Mouse (Mus musculus): ENCODE data around the gene Mical3.

GRCm38 (mm10) chr6:120943551-120943950 lies 187.2 kb downstream of the Mical3 start:
- TF ChIP-seq ZC3H11A (IDR thresholded peaks at IDR 0.05; ENCODE audit: borderline replicate concordance, low read depth, low read length) (no peak), MAFK (IDR thresholded peaks at IDR 0.05; ENCODE audit: insufficient read depth, low read depth, low read length) (no peak)

Measured in ES-E14 (cell line).